Mouse (Mus musculus): Measurements from ENCODE around the gene Ggcx. TPM values are rescaled to one million over a fixed set of nuclear protein-coding genes. Genes with fewer than 3 reads are reported as not detected.

Ggcx gene
- polyA plus RNA-seq, 1 experiment from 2014 or later, result 31.7 TPM

DNA sequence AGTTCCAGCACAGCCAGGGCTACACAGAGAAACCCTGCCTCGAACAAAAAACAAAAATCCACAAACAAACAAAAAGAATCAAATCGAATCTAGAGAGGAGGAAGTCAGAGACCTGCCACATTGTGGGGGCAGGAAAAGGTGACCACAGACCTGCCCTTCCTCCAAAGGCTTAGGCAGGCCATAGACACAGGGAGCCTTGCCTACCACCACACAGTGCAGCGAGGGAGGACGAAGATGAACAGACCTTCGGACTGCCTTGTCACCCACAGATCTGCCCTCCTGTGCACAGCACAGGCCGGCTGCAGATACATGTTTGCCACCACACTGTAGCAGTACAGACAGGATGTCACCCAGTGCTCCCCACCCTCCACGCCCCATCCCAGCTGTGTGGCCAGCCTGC is 3.6 kb upstream of the Ggcx start:
- peaks cover 14% of the 10 kb centered on the region for H3K4me1 ChIP-seq (ENCODE audit: control insufficient read depth, low read depth, low read length)
- H3K4me2 ChIP-seq (ENCODE audit: low read depth, low read length), result no peak overlapping the region
- no peak for ATAC-seq (ENCODE audit: low read depth)
- H3K9me3 ChIP-seq (replicated peaks; ENCODE audit: control insufficient read depth, low read length), result no peaks in the 10 kb centered on the region
- no peak overlapping the region for H3K4me3 ChIP-seq (ENCODE audit: low read depth, low read length)
- no peaks in the 10 kb centered on the region for H3K27me3 ChIP-seq (ENCODE audit: control insufficient read depth, insufficient read depth, low read depth, low read length)
- H3K9ac ChIP-seq (ENCODE audit: low read depth, low read length), result peak overlapping the region; percentile 14; the same call in 1 of the 2 replicates
- H3K27ac ChIP-seq (ENCODE audit: low read length), result no peak overlapping the region
- H3K36me3 ChIP-seq (ENCODE audit: control insufficient read depth, insufficient read depth), result no peaks in the 10 kb centered on the region
- 24% methylated on average over 7 of the region's 7 CpGs for WGBS (ENCODE audit: insufficient replicate concordance)

DNA sequence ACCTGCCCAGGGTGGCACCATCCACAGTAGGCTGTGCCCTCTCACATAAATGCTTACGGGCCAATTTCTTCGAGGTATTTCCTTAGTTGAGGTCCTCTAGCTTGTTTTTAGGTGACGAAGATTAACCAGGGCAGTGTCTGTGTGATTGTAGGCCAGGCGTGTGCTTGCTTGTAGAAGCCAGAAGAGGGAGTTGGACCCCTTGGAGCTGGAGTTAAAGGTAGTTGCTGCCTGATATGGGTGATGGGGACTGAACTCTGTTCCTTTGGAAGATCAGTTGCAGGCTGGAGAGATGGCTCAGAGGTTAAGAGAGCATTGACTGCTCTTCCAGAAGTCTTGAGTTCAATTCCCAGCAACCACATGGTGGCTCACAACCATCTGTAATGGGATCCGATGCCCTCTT is 1.1 kb downstream of the Ggcx start:
- Histone ChIP-seq H3K9ac (ENCODE audit: low read depth, low read length) (peak overlapping the region; percentile 75; the same call in 1 of the 2 replicates), H3K36me3 (ENCODE audit: control insufficient read depth, insufficient read depth) (peaks cover 3% of the 10 kb centered on the region), H3K27me3 (ENCODE audit: control insufficient read depth, insufficient read depth, low read depth, low read length) (no peaks in the 10 kb centered on the region), H3K27ac (ENCODE audit: low read length) (peak overlapping the region; percentile 52), H3K4me3 (ENCODE audit: low read depth, low read length) (peak overlapping the region; percentile 68), H3K4me1 (ENCODE audit: control insufficient read depth, low read depth, low read length) (peaks cover 32% of the 10 kb centered on the region), H3K4me2 (ENCODE audit: low read depth, low read length) (peak overlapping the region; percentile 75), H3K9me3 (replicated peaks; ENCODE audit: control insufficient read depth, low read length) (no peaks in the 10 kb centered on the region)
- 64% methylated on average over 5 of the region's 5 CpGs for WGBS (ENCODE audit: insufficient replicate concordance)
- no peak for ATAC-seq (ENCODE audit: low read depth)

DNA sequence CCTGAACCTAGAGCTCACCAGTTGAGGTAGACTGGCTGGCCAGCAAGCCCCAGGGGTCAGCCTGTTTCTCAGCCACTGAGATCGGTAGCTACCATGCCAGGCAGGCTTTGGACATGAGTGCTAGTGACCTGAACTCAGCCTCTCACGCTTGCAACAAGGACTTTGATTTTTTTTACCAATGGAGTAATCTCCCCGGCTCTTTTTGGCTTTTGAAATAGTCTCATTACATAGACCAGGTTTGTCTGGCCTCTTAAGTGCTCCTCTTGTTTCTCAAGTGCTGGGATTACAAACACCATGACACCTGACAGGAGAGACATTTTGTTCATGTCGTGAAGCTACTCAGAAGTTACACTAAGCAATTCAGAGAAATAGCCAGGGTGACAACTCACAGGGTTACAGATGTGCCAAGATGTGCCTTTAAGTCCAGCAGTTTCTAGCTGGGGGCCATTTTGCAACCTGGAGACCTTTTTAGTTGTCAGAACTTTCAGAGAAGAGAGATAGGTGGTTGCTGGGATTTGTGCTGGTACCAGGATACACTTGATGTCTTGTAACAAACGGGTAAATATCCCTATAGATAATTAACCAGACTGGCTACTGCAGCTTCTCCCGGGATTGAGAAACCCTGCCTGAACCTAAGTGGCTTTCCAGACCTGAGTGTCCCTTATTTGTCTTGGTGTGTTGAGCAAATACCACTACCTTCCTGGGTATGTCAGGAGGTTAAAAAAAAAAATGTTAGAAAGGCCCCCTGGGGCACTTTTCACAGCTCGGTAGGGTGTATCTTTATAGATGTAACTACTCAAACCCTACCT is 2.1 kb downstream of the Ggcx start:
- Histone ChIP-seq H3K4me1 (ENCODE audit: control insufficient read depth, low read depth, low read length) (peaks cover 35% of the 10 kb centered on the region), H3K27ac (ENCODE audit: low read length) (peak overlapping the region; percentile 79)
- 68% methylated on average over 7 of the region's 7 CpGs for WGBS (ENCODE audit: insufficient replicate concordance)

DNA sequence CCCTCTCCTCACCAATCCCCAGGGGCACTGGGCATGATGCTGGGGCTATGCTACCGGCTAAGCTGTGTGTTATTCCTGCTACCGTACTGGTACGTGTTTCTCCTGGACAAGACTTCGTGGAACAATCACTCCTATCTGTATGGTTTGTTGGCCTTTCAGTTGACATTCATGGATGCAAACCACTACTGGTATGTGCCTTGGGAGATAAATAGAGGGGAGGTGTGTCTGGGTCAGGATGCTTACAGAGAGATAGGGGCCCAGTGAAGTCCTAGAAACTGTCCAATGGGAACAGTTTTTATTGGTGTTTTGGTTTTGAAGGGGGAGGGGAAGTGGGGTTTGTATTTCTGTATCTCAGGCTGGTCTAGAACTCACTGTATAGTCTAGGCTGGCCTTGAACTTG is 4.2 kb downstream of the Ggcx start:
- Histone ChIP-seq H3K9ac (ENCODE audit: low read depth, low read length) (0 out of 2 replicates have a peak overlapping the region, but pooled peaks have one; percentile 4), H3K4me2 (ENCODE audit: low read depth, low read length) (no peak overlapping the region; the same call in 1 of the 2 replicates)

More for the DNA sequence above, 2.1 kb downstream of the Ggcx start:
- Histone ChIP-seq H3K36me3 (ENCODE audit: control insufficient read depth, insufficient read depth) (peaks cover 3% of the 10 kb centered on the region), H3K9ac (ENCODE audit: low read depth, low read length) (no peak overlapping the region), H3K27me3 (ENCODE audit: control insufficient read depth, insufficient read depth, low read depth, low read length) (no peaks in the 10 kb centered on the region), H3K4me3 (ENCODE audit: low read depth, low read length) (peak overlapping the region; percentile 68), H3K4me2 (ENCODE audit: low read depth, low read length) (peak overlapping the region; percentile 75), H3K9me3 (replicated peaks; ENCODE audit: control insufficient read depth, low read length) (no peaks in the 10 kb centered on the region)
- ATAC-seq (ENCODE audit: low read depth), result peak; percentile 41

DNA sequence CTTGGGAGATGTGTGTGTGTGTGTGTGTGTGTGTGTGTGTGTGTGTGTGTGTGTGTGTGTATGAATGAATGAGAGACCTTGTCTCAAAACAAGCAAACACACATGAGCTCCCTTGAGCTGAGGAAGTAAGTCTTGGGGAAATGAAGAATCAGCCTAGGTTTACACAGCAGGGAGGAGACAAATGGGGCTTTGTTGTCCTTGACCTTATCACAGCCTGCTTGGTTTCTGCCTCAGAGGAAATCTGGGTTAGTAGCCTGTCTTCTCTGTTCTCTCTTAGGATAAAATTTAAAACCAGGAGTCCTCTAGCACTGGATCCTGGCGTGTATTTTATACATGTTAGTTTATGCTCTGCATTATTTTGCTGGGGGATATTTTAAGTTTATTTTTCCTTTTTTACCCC is 5.7 kb downstream of the Ggcx start:
- Histone ChIP-seq H3K9ac (ENCODE audit: low read depth, low read length) (no peak overlapping the region), H3K36me3 (ENCODE audit: control insufficient read depth, insufficient read depth) (peaks cover 23% of the 10 kb centered on the region), H3K27me3 (ENCODE audit: control insufficient read depth, insufficient read depth, low read depth, low read length) (no peaks in the 10 kb centered on the region), H3K4me3 (ENCODE audit: low read depth, low read length) (no peak overlapping the region), H3K27ac (ENCODE audit: low read length) (no peak overlapping the region), H3K9me3 (replicated peaks; ENCODE audit: control insufficient read depth, low read length) (no peaks in the 10 kb centered on the region), H3K4me1 (ENCODE audit: control insufficient read depth, low read depth, low read length) (peaks cover 28% of the 10 kb centered on the region), H3K4me2 (ENCODE audit: low read depth, low read length) (no peak overlapping the region)
- ATAC-seq (ENCODE audit: low read depth), result no peak
- 52% methylated on average over 1 of the region's 1 CpGs for WGBS (ENCODE audit: insufficient replicate concordance)

More for the DNA sequence above, 4.2 kb downstream of the Ggcx start:
- Histone ChIP-seq H3K9me3 (replicated peaks; ENCODE audit: control insufficient read depth, low read length) (no peaks in the 10 kb centered on the region), H3K27me3 (ENCODE audit: control insufficient read depth, insufficient read depth, low read depth, low read length) (no peaks in the 10 kb centered on the region), H3K4me3 (ENCODE audit: low read depth, low read length) (no peak overlapping the region), H3K27ac (ENCODE audit: low read length) (peak overlapping the region; percentile 51; the same call in 1 of the 2 replicates), H3K4me1 (ENCODE audit: control insufficient read depth, low read depth, low read length) (peaks cover 35% of the 10 kb centered on the region), H3K36me3 (ENCODE audit: control insufficient read depth, insufficient read depth) (peaks cover 10% of the 10 kb centered on the region)
- ATAC-seq (ENCODE audit: low read depth), result peak; percentile 33; the same call in 1 of the 2 replicates
- 26% methylated on average over 4 of the region's 4 CpGs for WGBS (ENCODE audit: insufficient replicate concordance)

DNA sequence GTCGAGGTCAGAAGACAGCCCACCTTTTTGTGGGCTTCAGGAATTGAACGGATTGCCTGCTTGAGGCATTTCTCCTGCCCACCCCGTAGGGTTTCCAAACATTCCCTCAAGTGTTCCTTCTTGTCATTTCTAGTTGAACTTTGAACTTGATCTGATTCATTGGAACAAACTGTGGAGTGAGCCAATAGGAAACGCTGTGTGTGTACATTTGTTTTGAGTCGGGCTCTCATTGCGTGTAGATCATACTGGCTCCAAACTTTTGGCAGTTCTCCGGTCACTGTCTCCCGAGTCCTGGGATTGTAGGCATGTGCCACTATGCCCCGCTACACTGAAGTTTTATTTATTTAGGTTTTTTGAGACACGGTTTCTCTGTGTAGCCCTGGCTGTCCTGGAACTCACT is 6.8 kb downstream of the Ggcx start:
- no peak for ATAC-seq (ENCODE audit: low read depth)
- Histone ChIP-seq H3K9me3 (replicated peaks; ENCODE audit: control insufficient read depth, low read length) (no peaks in the 10 kb centered on the region), H3K4me2 (ENCODE audit: low read depth, low read length) (no peak overlapping the region), H3K36me3 (ENCODE audit: control insufficient read depth, insufficient read depth) (peaks cover 34% of the 10 kb centered on the region), H3K4me3 (ENCODE audit: low read depth, low read length) (no peak overlapping the region), H3K27ac (ENCODE audit: low read length) (no peak overlapping the region), H3K4me1 (ENCODE audit: control insufficient read depth, low read depth, low read length) (peaks cover 24% of the 10 kb centered on the region), H3K9ac (ENCODE audit: low read depth, low read length) (no peak overlapping the region), H3K27me3 (ENCODE audit: control insufficient read depth, insufficient read depth, low read depth, low read length) (no peaks in the 10 kb centered on the region)
- 78% methylated on average over 10 of the region's 10 CpGs for WGBS (ENCODE audit: insufficient replicate concordance)

DNA sequence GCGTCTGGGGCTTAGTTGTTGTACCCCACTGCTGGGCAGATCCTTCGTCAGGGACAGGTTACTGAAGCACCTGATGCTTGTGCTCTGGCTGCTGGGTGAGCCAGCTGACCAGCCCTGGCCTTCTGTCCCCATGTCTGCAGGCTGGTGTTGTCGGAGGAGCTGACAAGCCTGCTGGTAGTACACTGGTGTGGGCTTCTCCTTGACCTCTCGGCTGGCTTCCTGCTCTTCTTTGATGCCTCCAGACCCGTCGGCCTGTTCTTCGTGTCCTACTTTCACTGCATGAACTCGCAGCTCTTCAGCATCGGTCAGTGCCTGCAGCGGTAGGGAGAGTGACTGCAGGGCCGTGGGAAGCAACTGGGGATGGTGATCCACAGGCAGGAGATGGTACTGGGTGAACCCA is 11.5 kb downstream of the Ggcx start:
- H3K9me3 ChIP-seq (replicated peaks; ENCODE audit: control insufficient read depth, low read length), result no peaks in the 10 kb centered on the region
- WGBS (ENCODE audit: insufficient replicate concordance), result 84% methylated on average over 11 of the region's 11 CpGs
- peaks cover 44% of the 10 kb centered on the region for H3K36me3 ChIP-seq (ENCODE audit: control insufficient read depth, insufficient read depth)
- ATAC-seq (ENCODE audit: low read depth), result no peak
- H3K27ac ChIP-seq (ENCODE audit: low read length), result no peak overlapping the region
- H3K4me1 ChIP-seq (ENCODE audit: control insufficient read depth, low read depth, low read length), result peaks cover 1% of the 10 kb centered on the region
- no peak overlapping the region for H3K4me3 ChIP-seq (ENCODE audit: low read depth, low read length)
- H3K27me3 ChIP-seq (ENCODE audit: control insufficient read depth, insufficient read depth, low read depth, low read length), result no peaks in the 10 kb centered on the region
- no peak overlapping the region for H3K9ac ChIP-seq (ENCODE audit: low read depth, low read length)
- no peak overlapping the region for H3K4me2 ChIP-seq (ENCODE audit: low read depth, low read length)

DNA sequence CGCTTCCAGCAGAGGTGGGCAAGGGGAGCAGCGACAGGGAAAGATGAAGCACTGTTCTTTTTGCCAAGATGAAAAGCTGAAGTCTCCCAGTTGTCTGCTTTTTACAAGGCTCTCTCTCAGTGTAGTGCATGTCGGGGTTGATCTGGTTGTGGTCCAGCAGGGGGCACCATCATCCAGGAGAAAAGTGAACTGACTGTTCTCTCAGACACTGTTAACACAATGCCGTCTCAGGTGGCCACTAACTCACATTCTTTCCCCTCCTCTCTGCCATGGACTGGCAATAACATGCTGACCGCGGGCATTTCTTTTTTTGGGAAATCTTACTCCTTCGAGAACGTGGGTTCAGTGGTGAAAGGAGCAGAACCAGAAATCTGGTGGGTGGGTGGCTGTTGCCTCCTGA is 13.9 kb downstream of the Ggcx start:
- no peaks in the 10 kb centered on the region for H3K9me3 ChIP-seq (replicated peaks; ENCODE audit: control insufficient read depth, low read length)
- peak; percentile 62; the same call in 1 of the 2 replicates for ATAC-seq (ENCODE audit: low read depth)
- no peak overlapping the region for H3K9ac ChIP-seq (ENCODE audit: low read depth, low read length)
- no peaks in the 10 kb centered on the region for H3K4me1 ChIP-seq (ENCODE audit: control insufficient read depth, low read depth, low read length)
- peaks cover 55% of the 10 kb centered on the region for H3K36me3 ChIP-seq (ENCODE audit: control insufficient read depth, insufficient read depth)
- no peak overlapping the region for H3K4me3 ChIP-seq (ENCODE audit: low read depth, low read length)
- no peak overlapping the region for H3K27ac ChIP-seq (ENCODE audit: low read length)
- no peaks in the 10 kb centered on the region for H3K27me3 ChIP-seq (ENCODE audit: control insufficient read depth, insufficient read depth, low read depth, low read length)
- H3K4me2 ChIP-seq (ENCODE audit: low read depth, low read length), result no peak overlapping the region
- WGBS (ENCODE audit: insufficient replicate concordance), result 41% methylated on average over 8 of the region's 8 CpGs

DNA sequence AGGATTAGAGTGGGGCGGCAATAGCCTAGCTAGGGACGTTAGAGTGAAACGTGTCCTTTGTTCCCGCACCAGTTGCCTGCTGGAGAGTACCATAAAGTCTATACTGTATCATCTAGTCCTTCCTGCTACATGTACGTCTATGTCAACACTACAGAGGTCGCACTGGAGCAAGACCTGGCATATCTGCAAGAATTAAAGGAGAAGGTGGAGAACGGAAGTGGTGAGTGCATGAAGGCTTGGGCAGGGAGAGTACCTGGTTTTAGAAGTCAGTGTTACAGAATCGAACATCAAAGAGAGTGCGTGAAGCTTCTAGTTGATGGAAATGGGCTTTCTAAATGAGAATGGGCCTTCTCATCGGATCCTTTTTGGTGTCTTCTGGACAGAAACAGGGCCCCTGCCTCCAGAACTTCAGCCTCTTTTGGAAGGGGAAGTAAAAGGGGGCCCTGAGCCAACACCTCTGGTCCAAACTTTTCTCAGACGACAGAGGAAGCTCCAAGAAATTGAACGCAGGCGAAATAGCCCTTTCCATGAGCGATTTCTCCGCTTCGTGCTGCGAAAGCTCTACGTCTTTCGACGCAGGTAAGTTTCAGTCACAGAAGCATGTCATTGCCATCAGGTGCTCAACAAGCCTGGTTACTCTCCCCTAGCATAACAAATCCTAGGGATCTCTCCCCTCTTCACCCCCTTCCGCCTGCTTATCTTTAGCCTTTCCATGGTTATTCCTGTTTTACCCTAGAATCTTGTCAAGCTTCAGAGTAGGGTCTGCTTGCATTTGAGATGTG is 15.1 kb downstream of the Ggcx start:
- WGBS (ENCODE audit: insufficient replicate concordance), result 82% methylated on average over 21 of the region's 21 CpGs
- no peaks in the 10 kb centered on the region for H3K9me3 ChIP-seq (replicated peaks; ENCODE audit: control insufficient read depth, low read length)
- no peaks in the 10 kb centered on the region for H3K27me3 ChIP-seq (ENCODE audit: control insufficient read depth, insufficient read depth, low read depth, low read length)
- H3K4me2 ChIP-seq (ENCODE audit: low read depth, low read length), result no peak overlapping the region
- no peak for ATAC-seq (ENCODE audit: low read depth)
- H3K4me1 ChIP-seq (ENCODE audit: control insufficient read depth, low read depth, low read length), result no peaks in the 10 kb centered on the region
- no peak overlapping the region for H3K4me3 ChIP-seq (ENCODE audit: low read depth, low read length)
- H3K27ac ChIP-seq (ENCODE audit: low read length), result no peak overlapping the region
- H3K9ac ChIP-seq (ENCODE audit: low read depth, low read length), result no peak overlapping the region
- peaks cover 55% of the 10 kb centered on the region for H3K36me3 ChIP-seq (ENCODE audit: control insufficient read depth, insufficient read depth)
